In the genomic region with DNA sequence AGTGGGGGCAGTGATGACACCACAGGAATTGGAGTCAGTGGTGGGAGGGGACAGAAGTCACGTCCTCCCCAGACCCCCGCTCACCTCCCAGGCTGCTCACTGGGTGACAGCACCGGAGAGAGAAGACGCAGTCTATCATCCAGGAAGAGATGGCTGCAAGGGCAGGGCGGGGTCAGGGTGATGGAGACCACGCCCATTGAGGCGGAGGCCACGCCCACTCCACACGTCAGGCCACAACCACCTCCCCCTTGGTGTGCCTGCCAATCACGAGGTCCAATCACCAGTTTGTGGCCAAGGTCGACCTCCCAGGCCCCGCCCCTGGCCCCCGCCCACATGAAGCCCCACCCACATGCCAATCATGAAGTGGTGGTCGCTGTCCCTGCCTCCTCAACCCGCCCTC, we compare ENCODE assay signal across 13 mouse cellular contexts. TPM values are rescaled to one million over a fixed set of nuclear protein-coding genes. Genes with fewer than 3 reads are reported as not detected.
DNase-seq lines count a peak whose midpoint lies in the region; ATAC-seq and TF ChIP-seq lines count a peak whose summit lies in the region.
"Had no signal": no experiment of that assay in that cellular context is flagged by ENCODE, and none has a peak within 500 bp of the region (broad histone marks: within the 10 kb centered on the region; RNA-seq: fewer than 3 reads in every experiment).

No protein-coding gene starts in this region.

- H3K27me3 ChIP-seq in kidney, embryonic 14.5 days (ENCODE audit: control insufficient read depth, insufficient read depth, low read length) = no peaks in the 10 kb centered on the region
- no peaks in the 10 kb centered on the region for H3K27me3 ChIP-seq in MEL (ENCODE audit: control insufficient read depth in 1 of 2, insufficient read depth in 2 of 2, low read length in 2 of 2)
- H3K27me3 ChIP-seq in forebrain, embryonic 16.5 days (replicated peaks; ENCODE audit: control insufficient read depth, insufficient read depth, low read length) = no peaks in the 10 kb centered on the region
- no peaks in the 10 kb centered on the region for H3K27me3 ChIP-seq in kidney, embryonic 15.5 days
- H3K27me3 ChIP-seq: hindbrain, embryonic 13.5 days had no signal

- H3K9me3 ChIP-seq in kidney, embryonic 14.5 days (ENCODE audit: control insufficient read depth, low read length) = peaks cover 53% of the 10 kb centered on the region
- no peaks in the 10 kb centered on the region for H3K9me3 ChIP-seq in MEL (replicated peaks; ENCODE audit: insufficient read depth, low read length)
- H3K9me3 ChIP-seq in forebrain, embryonic 16.5 days (ENCODE audit: control insufficient read depth, low read length) = peaks cover 46% of the 10 kb centered on the region
- H3K9me3 ChIP-seq in kidney, embryonic 15.5 days (replicated peaks) = peaks cover 55% of the 10 kb centered on the region

- TF ChIP-seq POLR2A in MEL (IDR thresholded peaks at IDR 0.05; ENCODE audit: control insufficient read depth in 1 of 2, insufficient read depth in 1 of 2, low read depth in 1 of 2, low read length in 2 of 2, poor library complexity in 1 of 2) = no peak

- no peak overlapping the region for H3K4me3 ChIP-seq in kidney, embryonic 14.5 days (ENCODE audit: low read length)
- H3K4me3 ChIP-seq in MEL (ENCODE audit: control insufficient read depth in 1 of 2, insufficient read depth in 1 of 2, low read depth in 2 of 2, low read length in 2 of 2) = no peak overlapping the region
- no peak overlapping the region for H3K4me3 ChIP-seq in forebrain, embryonic 16.5 days (replicated peaks; ENCODE audit: low read length)
- H3K4me3 ChIP-seq in kidney, embryonic 15.5 days (replicated peaks) = no peak overlapping the region
- H3K4me3 ChIP-seq: hindbrain, embryonic 13.5 days; left cerebral cortex, adult 2 months had no signal

- H3K4me2 ChIP-seq in kidney, embryonic 14.5 days (replicated peaks; ENCODE audit: low read depth, low read length) = no peak overlapping the region
- H3K4me2 ChIP-seq in forebrain, embryonic 16.5 days (ENCODE audit: low read length) = no peak overlapping the region
- H3K4me2 ChIP-seq in kidney, embryonic 15.5 days = no peak overlapping the region
- H3K4me2 ChIP-seq: hindbrain, embryonic 13.5 days had no signal

- no peak overlapping the region for H3K9ac ChIP-seq in kidney, embryonic 14.5 days (ENCODE audit: low read depth, low read length)
- no peak overlapping the region for H3K9ac ChIP-seq in MEL (ENCODE audit: control insufficient read depth, low read depth, low read length, poor library complexity, severe bottlenecking)
- H3K9ac ChIP-seq in forebrain, embryonic 16.5 days (replicated peaks; ENCODE audit: low read depth, low read length) = no peak overlapping the region
- H3K9ac ChIP-seq in kidney, embryonic 15.5 days = no peak overlapping the region
- H3K9ac ChIP-seq: hindbrain, embryonic 13.5 days had no signal

- no peaks in the 10 kb centered on the region for H3K4me1 ChIP-seq in kidney, embryonic 14.5 days (ENCODE audit: control insufficient read depth, insufficient read depth, low read length)
- peaks cover 0 to 3% of the 10 kb centered on the region in 2 experiments; a peak in 2 of 4 replicates for H3K4me1 ChIP-seq in MEL (ENCODE audit: control insufficient read depth in 1 of 2, insufficient read depth in 2 of 2, low read length in 2 of 2)
- no peaks in the 10 kb centered on the region for H3K4me1 ChIP-seq in forebrain, embryonic 16.5 days (replicated peaks; ENCODE audit: control insufficient read depth, insufficient read depth, low read length)
- H3K4me1 ChIP-seq in kidney, embryonic 15.5 days = no peaks in the 10 kb centered on the region
- H3K4me1 ChIP-seq: hindbrain, embryonic 13.5 days had no signal

- no peaks in the 10 kb centered on the region; the same call in 1 of the 2 replicates for H3K36me3 ChIP-seq in kidney, embryonic 14.5 days (ENCODE audit: control insufficient read depth, insufficient read depth, low read length)
- peaks cover 0 to 2% of the 10 kb centered on the region in 2 experiments; a peak in 1 of 4 replicates for H3K36me3 ChIP-seq in MEL (ENCODE audit: control insufficient read depth in 1 of 2, insufficient read depth in 2 of 2, low read length in 2 of 2)
- peaks cover 11% of the 10 kb centered on the region; the same call in 1 of the 2 replicates for H3K36me3 ChIP-seq in forebrain, embryonic 16.5 days (ENCODE audit: control insufficient read depth, insufficient read depth)
- peaks cover 33% of the 10 kb centered on the region for H3K36me3 ChIP-seq in kidney, embryonic 15.5 days

- ATAC-seq in kidney, embryonic 14.5 days (ENCODE audit: low FRiP score, low TSS enrichment) = no peak
- no peak for ATAC-seq in forebrain, embryonic 16.5 days
- ATAC-seq in kidney, embryonic 15.5 days (replicated peaks; ENCODE audit: low FRiP score) = no peak
- ATAC-seq: intestine, postnatal 0 days had no signal

- 83% methylated on average over 15 of the region's 15 CpGs for WGBS in kidney, embryonic 14.5 days
- WGBS in forebrain, embryonic 16.5 days = 82% methylated on average over 14 of the region's 15 CpGs
- WGBS in kidney, embryonic 15.5 days = 92% methylated on average over 15 of the region's 15 CpGs

- no peak for TF ChIP-seq RAD21 in MEL (IDR thresholded peaks at IDR 0.05; ENCODE audit: low read depth, low read length)

- H3K27ac ChIP-seq in kidney, embryonic 14.5 days (ENCODE audit: low read depth, low read length) = no peak overlapping the region
- H3K27ac ChIP-seq in MEL (ENCODE audit: control insufficient read depth, low read depth, low read length) = no peak overlapping the region
- H3K27ac ChIP-seq in forebrain, embryonic 16.5 days (ENCODE audit: low read length) = no peak overlapping the region
- H3K27ac ChIP-seq in kidney, embryonic 15.5 days = no peak overlapping the region
- H3K27ac ChIP-seq: hindbrain, embryonic 13.5 days; left cerebral cortex, adult 2 months had no signal

- TF ChIP-seq EP300 in MEL (IDR thresholded peaks at IDR 0.05; ENCODE audit: low read depth in 1 of 2, low read length in 2 of 2) = no peak

- H3K79me2 ChIP-seq in MEL (ENCODE audit: control insufficient read depth, insufficient read depth, low read length, poor library complexity) = no peaks in the 10 kb centered on the region; the same call in 1 of the 2 replicates

- DNase-seq in kidney, postnatal 10 days = peak; percentile 13
- peak; percentile 1 for DNase-seq in thymus, postnatal 0 days (ENCODE audit: low spot score)
- DNase-seq in thymus, adult 18-20 months = no peak
- peak; percentile 6 for DNase-seq in MEL (ENCODE audit: low read depth, low spot score)
- DNase-seq in testis, postnatal 10 days (ENCODE audit: low spot score) = peak; percentile 71
- DNase-seq: lung, postnatal 14 days; midbrain, embryonic 14.5 days had no signal

- TF ChIP-seq CTCF in MEL (IDR thresholded peaks at IDR 0.05 in 2 of 3, conservative IDR thresholded peaks at IDR 0.05 in 1 of 3; ENCODE audit: control insufficient read depth in 1 of 3, insufficient read depth in 1 of 3, low read depth in 2 of 3, low read length in 3 of 3, poor library complexity in 1 of 3, severe bottlenecking in 1 of 3) = no peak

TF ChIP-seq in MEL, 35 proteins besides CTCF, POLR2A, EP300 and RAD21:
- TF ChIP-seq KAT2A (conservative IDR thresholded peaks at IDR 0.05; ENCODE audit: low read depth, low read length) (no peak), HCFC1 (IDR thresholded peaks at IDR 0.05; ENCODE audit: low read depth, low read length) (no peak), TBP (IDR thresholded peaks at IDR 0.05; ENCODE audit: low read depth, low read length) (no peak), RCOR1 (IDR thresholded peaks at IDR 0.05; ENCODE audit: low read depth, low read length) (no peak), MAZ (IDR thresholded peaks at IDR 0.05; ENCODE audit: low read depth, low read length) (no peak), TAL1 (IDR thresholded peaks at IDR 0.05; ENCODE audit: low read length) (no peak), ELF1 (IDR thresholded peaks at IDR 0.05; ENCODE audit: low read depth, low read length) (no peak), NRF1 (IDR thresholded peaks at IDR 0.05; ENCODE audit: insufficient read depth, low read depth, low read length, poor library complexity, severe bottlenecking) (no peak), POLR2AphosphoS5 (IDR thresholded peaks at IDR 0.05; ENCODE audit: borderline replicate concordance, low read depth, low read length) (no peak), MAFK (IDR thresholded peaks at IDR 0.05; ENCODE audit: borderline replicate concordance, low read depth, low read length) (no peak), GATA1 (IDR thresholded peaks at IDR 0.05; ENCODE audit: low read depth, low read length) (no peak), ZKSCAN1 (IDR thresholded peaks at IDR 0.05; ENCODE audit: low read depth, low read length) (no peak), CHD2 (IDR thresholded peaks at IDR 0.05; ENCODE audit: low read length) (no peak), NELFE (IDR thresholded peaks at IDR 0.05; ENCODE audit: low read depth, low read length) (no peak), ZC3H11A (IDR thresholded peaks at IDR 0.05; ENCODE audit: low read depth, low read length) (no peak), MYB (IDR thresholded peaks at IDR 0.05; ENCODE audit: low read depth, low read length) (no peak), MYC (IDR thresholded peaks at IDR 0.05; ENCODE audit: low read depth, low read length) (no peak), E2F4 (IDR thresholded peaks at IDR 0.05; ENCODE audit: borderline replicate concordance, low read depth, low read length) (no peak), MAX (IDR thresholded peaks at IDR 0.05; ENCODE audit: low read length) (no peak)

RNA-seq across cellular contexts. Expression of a gene that starts 6.3 kb away (rescaled TPM):
- polyA plus RNA-seq in kidney, embryonic 14.5 days (2014; fragmentation: Nextera tagmentation; extraction: Ambion mirVana) = 11.0 and 11.4 TPM in 2 replicates
- 24.9 and 27.2 TPM in 2 replicates for polyA plus RNA-seq in thymus, postnatal 0 days (2015; fragmentation: Nextera tagmentation; extraction: Ambion mirVana)
- total RNA-seq in MEL (2012; rRNA removed) = 9.4 and 11.1 TPM in 2 replicates
- polyA plus RNA-seq in MEL (2012; ENCODE audit: insufficient read depth in 1 of 2, insufficient read length in 2 of 2, low read depth in 1 of 2, low replicate concordance in 2 of 2, missing spikeins in 1 of 2) = 10 to 100 TPM in 1 of 2 experiments, not detected in 1; 14.1 TPM
- polyA plus RNA-seq in forebrain, embryonic 16.5 days (2015; fragmentation: Nextera tagmentation; extraction: Ambion mirVana) = 10.9 and 11.4 TPM in 2 replicates
- 13.6 and 14.1 TPM in 2 replicates for polyA plus RNA-seq in kidney, embryonic 15.5 days (2015; fragmentation: Nextera tagmentation; extraction: Ambion mirVana)

Comparison
In these comparisons a context has a peak if more than half of its experiments do, and no peak if none do; other contexts are left out.
1. DNase-seq: peak in kidney, postnatal 10 days (single experiment), thymus, postnatal 0 days (single experiment), MEL (single experiment) and testis, postnatal 10 days (single experiment); none in thymus, adult 18-20 months (0 of 2).